Mouse (Mus musculus): ENCODE measurements at regions not wholly inside any gene's neighbourhood (a gene's known extent, or its start where the extent isn't known, plus 50 kb on each side); places are given as distances from the start of the nearest gene placed in this dataset.
A peak's percentile ranks its signal among the peaks of the same experiment; 100 is the strongest.
"Not testable (repeated sequence)": the region's sequence is repeated elsewhere in the genome, so short reads cannot be mapped to it uniquely, and the experiment has no call there.

DNA sequence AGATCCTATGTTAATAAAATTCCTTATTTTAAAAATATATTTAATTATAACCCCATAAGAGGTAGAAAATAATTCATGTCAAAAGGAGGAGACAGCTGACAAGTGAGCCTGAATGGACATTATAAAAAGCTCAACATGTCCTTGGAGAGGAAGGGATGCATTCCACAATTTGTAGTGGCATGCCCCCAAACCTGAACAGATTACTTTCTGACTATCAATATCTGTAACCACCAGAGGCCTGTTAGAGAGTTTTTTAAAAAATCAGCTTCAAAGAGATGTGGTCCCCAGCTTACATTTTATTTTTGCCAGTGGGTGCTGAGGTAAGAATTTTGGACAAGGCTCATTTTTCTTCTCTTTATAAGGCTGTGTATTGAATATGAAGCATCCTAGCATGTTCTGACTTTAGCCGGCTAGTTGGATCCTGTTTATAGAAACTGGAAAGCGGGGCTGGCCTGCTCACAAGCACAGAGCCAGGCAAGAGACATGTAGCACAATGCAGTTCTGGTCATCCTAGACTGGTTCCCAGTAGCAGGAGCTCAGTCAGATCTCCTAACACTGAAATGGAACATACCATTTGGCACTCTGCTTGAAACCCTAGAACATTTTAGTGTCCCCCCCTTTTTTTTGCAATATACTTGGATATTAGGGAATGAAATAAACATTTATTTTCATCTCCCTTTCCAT, 651.8 kb upstream of the Mms22l start:
- H3K27ac ChIP-seq: no peak overlapping the region
- no peak for TF ChIP-seq CTCF (conservative IDR thresholded peaks at IDR 0.05)
- no peak for DNase-seq (ENCODE audit: low spot score in 2 of 2)
- H3K4me3 ChIP-seq: no peak overlapping the region

DNA sequence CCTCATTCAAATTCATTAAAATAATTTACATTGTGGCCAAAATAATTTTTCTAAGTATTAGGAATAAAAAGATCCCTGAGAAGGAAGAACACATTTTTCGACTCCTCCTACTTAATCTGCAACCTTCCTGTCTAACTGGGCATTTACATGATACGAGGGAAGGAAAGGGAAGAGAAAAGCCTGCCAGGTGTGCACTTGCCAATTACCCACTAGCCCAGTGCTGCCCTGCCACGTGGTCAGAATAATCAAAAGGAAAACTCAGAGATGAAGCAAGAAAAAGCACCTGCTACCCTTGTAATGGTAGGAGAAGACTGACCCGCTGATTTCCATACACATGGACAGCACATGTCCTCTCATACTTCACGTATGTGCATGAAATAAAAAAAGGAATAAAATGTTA, 651.0 kb upstream of the Mms22l start:
- H3K4me3 ChIP-seq: no peak overlapping the region
- DNase-seq (ENCODE audit: low spot score in 2 of 2): no peak
- no peak for TF ChIP-seq CTCF (conservative IDR thresholded peaks at IDR 0.05)
- H3K27ac ChIP-seq: no peak overlapping the region

DNA sequence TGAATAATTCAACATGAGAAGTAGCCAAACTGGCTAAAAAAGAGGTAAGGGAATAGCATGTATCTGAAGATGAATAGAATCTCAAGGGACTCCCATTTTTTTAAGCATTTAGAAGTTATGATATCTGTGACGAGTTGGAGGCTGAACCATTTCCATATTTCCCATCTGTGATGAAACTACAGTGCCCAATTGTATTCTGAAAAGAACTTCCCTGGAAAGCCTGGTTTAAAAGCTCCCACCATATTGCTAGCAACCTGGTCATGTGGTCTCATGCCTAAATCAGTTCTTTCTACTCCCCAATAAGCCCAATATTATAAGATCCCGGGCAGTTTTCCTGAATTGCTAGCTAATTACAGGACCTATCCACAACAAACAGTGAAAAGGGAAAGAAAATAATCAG, 645.6 kb upstream of the Mms22l start:
- Histone ChIP-seq H3K4me3 (no peak overlapping the region), H3K27ac (no peak overlapping the region)
- TF ChIP-seq CTCF (conservative IDR thresholded peaks at IDR 0.05): no peak
- peak in 1 of 2 experiments; percentile 3 for DNase-seq (ENCODE audit: low spot score in 2 of 2)

DNA sequence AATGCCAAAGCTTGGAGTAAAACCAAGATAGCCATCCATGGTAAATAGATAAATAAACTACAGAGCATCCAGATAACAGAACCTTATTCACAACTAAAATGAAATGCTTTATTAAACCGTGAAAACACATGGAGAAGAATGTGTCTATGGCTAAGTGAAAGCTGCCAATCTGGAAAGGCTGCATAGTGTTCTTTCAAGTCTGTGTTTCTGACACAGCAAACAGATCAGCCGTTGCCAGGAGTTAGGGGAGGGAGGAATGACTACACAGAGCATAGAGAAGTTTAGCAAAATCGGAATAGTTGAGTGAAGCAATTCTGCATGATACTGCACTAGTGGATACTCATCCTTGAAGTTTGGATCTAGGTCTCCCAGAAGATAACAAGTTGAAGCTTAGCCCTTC, 633.8 kb upstream of the Mms22l start:
- DNase-seq (ENCODE audit: low spot score in 2 of 2): peak; percentile 13 to 46
- Histone ChIP-seq H3K27ac (peak overlapping the region; percentile 48; the same call in 1 of the 2 replicates), H3K4me3 (no peak overlapping the region)
- TF ChIP-seq CTCF (conservative IDR thresholded peaks at IDR 0.05): no peak

DNA sequence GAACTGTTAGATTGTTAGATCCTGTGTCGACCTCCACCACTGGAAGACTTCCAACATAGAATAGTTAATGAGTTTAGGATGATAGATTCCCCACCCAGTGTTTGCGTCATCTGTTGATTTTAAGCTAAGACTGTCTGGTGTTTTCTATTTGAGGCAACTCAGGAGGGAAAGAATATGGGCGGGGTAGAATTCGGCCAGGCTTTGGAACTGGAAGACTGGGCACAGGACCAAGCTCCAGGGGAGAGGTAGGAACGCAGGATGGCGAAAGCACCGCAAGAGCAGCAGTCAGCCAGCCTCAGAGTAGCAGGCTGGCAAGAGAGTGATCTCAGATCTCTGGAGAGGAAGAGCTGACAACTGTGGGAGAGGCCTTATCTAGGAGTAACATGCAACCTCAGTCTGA, 616.2 kb upstream of the Mms22l start:
- TF ChIP-seq CTCF (conservative IDR thresholded peaks at IDR 0.05): no peak
- H3K4me3 ChIP-seq: no peak overlapping the region
- no peak overlapping the region for H3K27ac ChIP-seq
- no peak for DNase-seq (ENCODE audit: low spot score in 2 of 2)

DNA sequence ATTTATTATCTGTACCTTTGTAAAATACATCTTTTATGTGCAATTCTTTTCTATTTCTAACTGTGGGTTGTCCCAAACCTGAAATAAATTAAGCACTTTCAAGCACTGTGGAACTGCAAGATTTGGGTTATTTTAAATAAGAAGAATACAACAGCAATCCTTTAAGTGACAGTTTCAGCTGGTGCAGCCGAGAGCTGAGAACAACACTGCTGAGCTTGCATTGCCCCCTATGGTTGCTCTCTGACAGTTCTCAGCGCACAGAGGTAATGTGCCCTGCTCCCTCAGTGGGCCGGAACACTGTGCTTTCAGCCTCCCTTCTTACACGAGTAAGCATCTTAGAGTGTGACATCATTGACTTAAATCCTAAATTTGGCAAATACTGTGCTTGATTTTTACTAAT, 582.9 kb upstream of the Mms22l start:
- peak; percentile 74 for TF ChIP-seq CTCF (conservative IDR thresholded peaks at IDR 0.05)
- DNase-seq (ENCODE audit: low spot score in 2 of 2): peak in 1 of 2 experiments; percentile 32
- Histone ChIP-seq H3K27ac (no peak overlapping the region), H3K4me3 (no peak overlapping the region)

DNA sequence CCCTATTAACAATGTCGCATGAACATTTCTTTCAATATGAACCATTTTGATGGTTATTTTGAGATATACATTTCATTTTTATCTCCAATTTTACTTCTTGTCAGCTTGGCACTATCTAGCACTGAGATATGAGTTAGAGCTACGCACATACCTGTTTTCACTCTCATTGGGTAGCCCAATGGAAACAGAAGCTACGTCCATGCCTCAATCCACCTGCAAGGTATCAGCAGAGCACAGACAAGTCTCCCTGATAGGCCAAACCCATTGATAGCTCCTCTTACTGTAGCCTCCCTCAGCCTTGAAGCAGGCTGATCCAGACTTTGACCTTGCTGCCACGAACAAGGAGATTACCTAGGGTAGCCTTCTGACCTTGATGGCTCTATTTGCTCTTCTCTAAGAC, 582.4 kb upstream of the Mms22l start:
- Histone ChIP-seq H3K4me3 (no peak overlapping the region), H3K27ac (no peak overlapping the region)
- no peak for DNase-seq (ENCODE audit: low spot score in 2 of 2)
- TF ChIP-seq CTCF (conservative IDR thresholded peaks at IDR 0.05): no peak

DNA sequence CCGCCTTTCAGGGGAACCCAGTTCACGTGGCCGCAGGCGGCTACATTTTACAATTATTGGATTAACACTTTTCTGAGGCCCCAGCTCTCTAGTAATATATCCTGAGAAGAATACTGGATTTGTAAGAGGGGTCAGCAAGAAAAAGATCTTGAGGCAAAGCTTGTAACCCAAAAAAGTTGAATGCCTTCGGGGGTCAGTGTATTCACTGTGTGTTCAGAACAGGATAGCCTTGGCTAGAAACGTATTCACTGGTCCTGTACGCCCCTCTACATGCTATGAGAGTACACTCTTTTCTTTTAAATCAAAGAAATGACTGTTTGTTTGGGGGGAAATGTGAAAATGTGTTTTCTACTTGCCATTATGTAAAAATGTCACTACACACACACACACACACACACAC, 581.8 kb upstream of the Mms22l start:
- TF ChIP-seq CTCF (conservative IDR thresholded peaks at IDR 0.05): no peak
- no peak for DNase-seq (ENCODE audit: low spot score in 2 of 2)
- Histone ChIP-seq H3K4me3 (no peak overlapping the region), H3K27ac (no peak overlapping the region)

DNA sequence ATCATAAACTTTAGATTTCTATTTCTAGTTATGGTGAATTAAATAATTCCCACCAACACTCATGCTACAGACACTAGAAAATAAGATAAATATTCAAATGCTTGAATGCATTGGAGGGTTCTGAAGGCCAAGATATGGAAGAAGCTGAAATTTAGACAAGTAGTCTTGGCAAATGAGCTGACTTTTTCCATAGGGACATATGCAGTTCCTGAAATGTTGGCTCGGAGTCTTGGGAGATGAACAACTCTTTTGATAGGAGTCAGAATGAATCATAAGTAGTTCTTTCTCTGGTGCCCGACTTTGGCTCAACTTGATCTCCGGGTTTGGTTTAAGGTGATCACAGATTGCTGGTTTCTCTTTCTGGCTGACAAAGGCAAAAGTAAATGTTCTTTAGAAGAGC, 574.7 kb upstream of the Mms22l start:
- Histone ChIP-seq H3K4me3 (no peak overlapping the region), H3K27ac (no peak overlapping the region)
- TF ChIP-seq CTCF (conservative IDR thresholded peaks at IDR 0.05): no peak
- DNase-seq (ENCODE audit: low spot score in 2 of 2): no peak

DNA sequence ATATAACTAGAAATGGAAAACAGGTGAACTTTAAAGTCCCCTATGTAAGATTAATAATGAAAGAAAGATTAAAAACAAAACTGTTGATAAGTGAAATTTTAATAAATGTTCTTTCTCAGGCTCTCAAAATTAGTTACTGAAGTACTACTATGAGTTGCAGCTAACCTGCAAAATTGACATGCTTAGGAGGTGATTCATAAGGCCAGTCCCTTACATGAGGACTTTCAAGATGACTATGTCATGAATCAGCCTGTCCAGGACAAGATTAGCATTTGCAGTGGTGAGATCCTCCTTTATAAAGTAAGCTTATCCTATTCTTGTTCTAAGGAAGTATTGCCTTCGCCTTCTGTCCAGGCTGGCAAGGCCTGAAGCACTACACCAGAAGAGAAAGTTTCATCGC, 542.1 kb upstream of the Mms22l start:
- Histone ChIP-seq H3K4me3 (no peak overlapping the region), H3K27ac (no peak overlapping the region)
- DNase-seq (ENCODE audit: low spot score in 2 of 2): no peak
- no peak for TF ChIP-seq CTCF (conservative IDR thresholded peaks at IDR 0.05)

DNA sequence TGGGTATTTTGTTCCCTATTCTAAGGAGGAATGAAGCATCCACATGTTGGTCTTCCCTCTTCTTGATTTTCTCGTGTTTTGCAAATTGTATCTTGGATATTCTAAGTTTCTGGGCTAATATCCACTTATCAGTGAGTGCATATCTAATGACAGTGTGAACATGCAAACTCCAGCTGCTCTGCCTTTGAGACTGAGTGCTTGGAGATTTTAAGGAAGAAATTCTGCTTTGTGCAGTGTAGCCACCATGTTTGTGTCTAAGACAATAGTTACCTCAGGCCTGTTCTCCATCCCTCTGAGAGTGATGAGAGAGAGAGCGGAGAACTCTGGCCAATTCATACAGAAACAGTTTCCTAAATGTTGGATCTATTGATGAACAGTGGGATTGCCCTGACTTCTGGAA, 514.1 kb upstream of the Mms22l start:
- H3K27ac ChIP-seq; DNase-seq (ENCODE audit: low spot score in 2 of 2); H3K4me3 ChIP-seq: not testable (repeated sequence)

DNA sequence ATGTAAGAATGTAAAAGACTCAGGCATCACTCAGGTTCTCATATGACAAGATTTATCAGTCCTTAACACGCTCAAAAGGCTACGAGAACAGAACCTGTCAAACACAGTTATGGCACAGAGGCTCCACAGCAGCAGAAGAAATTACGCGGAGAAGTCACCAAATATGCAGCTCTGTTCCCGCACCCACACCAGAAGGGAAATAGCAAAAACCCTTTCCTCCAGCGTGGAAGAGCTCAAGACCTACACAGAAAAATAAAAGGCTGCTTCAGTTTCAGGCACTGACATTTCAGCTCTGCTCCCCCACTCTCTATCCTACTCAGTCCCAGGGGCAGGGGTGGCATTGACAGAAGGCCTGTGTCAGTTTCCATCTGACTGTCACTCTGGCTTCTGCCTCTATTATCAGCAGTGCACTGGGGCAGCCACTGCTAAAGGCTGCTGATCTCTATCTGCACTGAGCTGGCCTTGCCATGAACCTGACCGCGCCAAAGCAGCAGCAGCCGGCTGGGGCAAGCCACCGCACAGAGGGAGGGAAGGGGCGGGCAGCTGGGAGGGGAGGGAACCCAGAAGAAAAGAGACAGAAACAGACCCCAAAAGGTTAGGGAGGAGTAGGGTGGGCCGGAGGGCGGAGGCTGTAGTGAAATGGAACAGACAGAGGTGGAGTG, 513.3 kb upstream of the Mms22l start:
- DNase-seq (ENCODE audit: low spot score in 2 of 2): no peak
- peak overlapping the region; percentile 28; the same call in 1 of the 2 replicates for H3K4me3 ChIP-seq
- H3K27ac ChIP-seq: peak overlapping the region; percentile 36; the same call in 1 of the 2 replicates
- no peak for TF ChIP-seq CTCF (conservative IDR thresholded peaks at IDR 0.05)

DNA sequence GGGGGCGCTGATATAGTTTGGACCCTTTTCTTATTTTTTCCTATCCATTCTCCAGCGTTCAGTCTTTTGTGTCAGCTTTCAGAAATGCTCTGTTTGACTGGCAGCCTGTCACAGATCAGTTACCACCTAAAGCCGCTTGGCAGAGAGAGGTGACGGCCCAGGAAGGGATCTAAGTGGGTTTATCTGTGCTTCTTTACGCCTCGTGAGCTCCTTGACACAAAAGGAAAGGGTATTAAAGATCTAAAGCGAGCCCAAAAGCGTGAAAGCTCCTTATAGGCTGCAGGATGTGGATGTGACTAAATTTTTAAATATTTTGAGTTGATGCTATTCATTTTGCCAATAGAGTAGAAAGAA, 512.8 kb upstream of the Mms22l start:
- no peak for TF ChIP-seq CTCF (conservative IDR thresholded peaks at IDR 0.05)
- DNase-seq (ENCODE audit: low spot score in 2 of 2): no peak
- peak overlapping the region; percentile 36; the same call in 1 of the 2 replicates for H3K27ac ChIP-seq
- peak overlapping the region; percentile 28; the same call in 1 of the 2 replicates for H3K4me3 ChIP-seq

DNA sequence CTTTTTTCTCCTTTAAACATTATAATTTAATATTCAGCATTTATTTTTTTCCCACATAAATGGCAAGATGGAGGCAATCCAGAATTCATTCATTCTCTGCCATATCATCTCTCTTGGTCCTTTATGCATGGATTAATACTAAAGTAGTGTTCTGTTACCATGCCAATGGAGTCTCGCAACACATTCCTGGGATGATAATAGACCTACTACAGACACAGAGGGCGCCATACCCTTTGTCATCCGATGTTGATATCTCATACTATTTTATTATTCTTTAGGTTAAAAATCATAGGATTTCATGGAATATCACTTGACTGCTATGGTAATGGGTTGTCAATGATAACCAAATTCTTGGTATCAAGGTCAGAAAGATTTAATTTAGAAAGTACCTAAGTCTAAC, 512.2 kb upstream of the Mms22l start:
- Histone ChIP-seq H3K27ac (no peak overlapping the region), H3K4me3 (no peak overlapping the region)
- no peak for TF ChIP-seq CTCF (conservative IDR thresholded peaks at IDR 0.05)
- no peak for DNase-seq (ENCODE audit: low spot score in 2 of 2)

Measured in layer of hippocampus, adult 2 months (tissue).